Mouse (Mus musculus): ENCODE results near the gene Nr5a1.

DNA sequence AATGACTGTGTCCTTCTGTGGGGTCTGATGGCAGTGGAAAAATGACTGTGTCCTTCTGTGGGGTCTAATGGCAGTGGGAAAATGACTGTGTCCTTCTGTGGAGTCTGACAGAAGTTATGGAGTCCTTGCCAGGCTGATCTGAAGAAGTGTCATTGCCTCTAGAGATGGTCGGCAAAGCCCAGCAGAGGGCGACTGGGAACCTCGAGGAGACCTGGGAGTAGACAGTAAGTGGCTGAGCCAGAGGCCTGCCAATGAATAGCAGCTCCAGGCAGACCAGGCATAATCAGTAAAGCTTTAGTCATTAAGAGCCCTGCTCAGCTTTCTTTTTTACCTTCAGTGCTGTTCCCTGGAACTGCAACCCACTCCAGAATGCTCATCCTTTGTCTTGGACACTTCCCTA lies 68.4 kb downstream of the Nr5a1 start:
- TF ChIP-seq CTCF (conservative IDR thresholded peaks at IDR 0.05; ENCODE audit: low read length) (peak; percentile 42), NANOG (IDR thresholded peaks at IDR 0.05; ENCODE audit: borderline replicate concordance, low read length) (no peak), POU5F1 (IDR thresholded peaks at IDR 0.05; ENCODE audit: borderline replicate concordance, low read length) (no peak)

Data from E14TG2a.4 (cell line).